Mouse (Mus musculus) heart, postnatal 0 days (tissue): ENCODE results near the gene 1810010H24Rik.

ENCODE experiments used
- CTCF ChIP-seq: IDR thresholded peaks from 2 replicates; pipeline ENCODE4 v1.5.1; 2016; ENCODE audit warnings: antibody characterized with exemption, control low read depth, low read depth
- EP300 ChIP-seq: IDR thresholded peaks from 2 replicates; pipeline ENCODE4 v1.6.1; 2016; ENCODE audit warnings: antibody characterized with exemption, low read depth

- no peak for TF ChIP-seq CTCF
- TF ChIP-seq EP300, result no peak
Observed at GRCm38 (mm10) chr11:107064590-107064989, 39.1 kb downstream of the 1810010H24Rik start.
